Mouse (Mus musculus) liver, postnatal 0 days (tissue): Measurements from ENCODE around the gene Hsf5. TPM values are rescaled to one million over a fixed set of nuclear protein-coding genes. Genes with fewer than 3 reads are reported as not detected.

Source experiments
- ATAC-seq: fragments of 200-750 bp; cut with Nextera tagmentation; 2 replicates; pipeline ENCODE4 v1.8.0; 2017; ENCODE audit warnings: mild to moderate bottlenecking, moderate library complexity
- DNase-seq: peaks from one replicate; pipeline ENCODE4 v3.0.0-alpha.2; 2016
- H3K27ac ChIP-seq: fragments of 300-500 bp; sonication (generic); 2 replicates; pipeline ENCODE4 v1.5.1; 2014; ENCODE audit warnings: antibody characterized with exemption, moderate library complexity, mild to moderate bottlenecking, low read depth
- H3K27me3 ChIP-seq: fragments of 300-500 bp; sonication (generic); 2 replicates; pipeline ENCODE4 v1.6.1; 2014; ENCODE audit warnings: low read length, control low read depth, mixed read lengths; ENCODE audit not compliant: insufficient read depth
- H3K36me3 ChIP-seq: fragments of 300-500 bp; sonication (generic); replicated peaks from 2 replicates; pipeline ENCODE4 v1.6.1; 2014; ENCODE audit warnings: mild to moderate bottlenecking, control low read depth, low read length, moderate library complexity, mixed read lengths; ENCODE audit not compliant: insufficient read depth
- H3K4me1 ChIP-seq: fragments of 300-500 bp; sonication (generic); 2 replicates; pipeline ENCODE4 v1.6.1; 2014; ENCODE audit warnings: antibody characterized with exemption, mild to moderate bottlenecking, control low read depth; ENCODE audit not compliant: insufficient read depth
- H3K4me2 ChIP-seq: fragments of 300-500 bp; sonication (generic); 2 replicates; pipeline ENCODE4 v1.6.1; 2014; ENCODE audit warnings: low read depth, mild to moderate bottlenecking, low read length, moderate library complexity, mixed read lengths
- H3K4me3 ChIP-seq: fragments of 300-500 bp; sonication (generic); 2 replicates; pipeline ENCODE4 v1.5.1; 2014; ENCODE audit warnings: low read depth, low read length
- H3K9ac ChIP-seq: fragments of 300-500 bp; sonication (generic); replicated peaks from 2 replicates; pipeline ENCODE4 v1.6.1; 2014; ENCODE audit warnings: mild to moderate bottlenecking, moderate library complexity
- H3K9me3 ChIP-seq: fragments of 300-500 bp; sonication (generic); 2 replicates; pipeline ENCODE4 v1.6.1; 2016; ENCODE audit warnings: mild to moderate bottlenecking, control low read depth, low read length, mixed read lengths
- CTCF ChIP-seq: sonication (generic); IDR thresholded peaks from 2 replicates; pipeline ENCODE4 v1.5.1; 2016; ENCODE audit warnings: antibody characterized with exemption, low read depth
- EP300 ChIP-seq: IDR thresholded peaks from 2 replicates; pipeline ENCODE4 v1.6.1; 2016; ENCODE audit warnings: antibody characterized with exemption, low read depth, mild to moderate bottlenecking
- WGBS: fragments of 180-500 bp; shearing (Covaris S2); extraction: QIAGEN DNeasy Blood & Tissue Kit; methylation state at CpG from one replicate; pipeline ENCODE4 v1.1.7; 2014; ENCODE audit not compliant: insufficient replicate concordance; 5-methylcytosine and 5-hydroxymethylcytosine counted together
- polyA plus RNA-seq: library from polyadenylated mRNA; unstranded; fragments of >200 nt; fragmentation: Nextera tagmentation; extraction: Ambion mirVana; gene quantifications from 2 replicates; pipeline ENCODE4 v1.2.1, GENCODE M21; 2015

Hsf5 gene
- polyA plus RNA-seq, 1 experiment from 2014 or later, result not detected

- Histone ChIP-seq H3K9me3 (no peaks in the 10 kb centered on the region), H3K27ac (no peak overlapping the region), H3K4me1 (peaks cover 38% of the 10 kb centered on the region), H3K27me3 (no peaks in the 10 kb centered on the region), H3K36me3 (no peaks in the 10 kb centered on the region; the same call in 1 of the 2 replicates), H3K9ac (no peak overlapping the region), H3K4me2 (peak overlapping the region; percentile 92), H3K4me3 (no peak overlapping the region)
- 87% methylated on average over 8 of the region's 8 CpGs for WGBS
- ATAC-seq, result no peak
- TF ChIP-seq EP300 (no peak), CTCF (no peak)
- DNase-seq, result no peak
These were observed 27.4 kb upstream of the Hsf5 start for GRCm38 (mm10) chr11:87589605-87590004.

- no peak for ATAC-seq
- WGBS, result 1% methylated on average over 25 of the region's 25 CpGs
These were observed 26.0 kb upstream of the Hsf5 start for GRCm38 (mm10) chr11:87590841-87591525.

GRCm38 (mm10) chr11:87591526-87592353 is 25.2 kb upstream of the Hsf5 start, which contains the start of gene Mtmr4:
Gene Mtmr4, plus strand, starts transcription at chr11:87592162.
- ATAC-seq (peak; percentile 96), DNase-seq (peak; percentile 98)
- H3K4me1 ChIP-seq, result peaks cover 46% of the 10 kb centered on the region
- peak within 1 kb of the TSS; percentile 92 for H3K4me2 ChIP-seq
- WGBS, result under 1% methylated on average over 48 of the region's 61 CpGs
- peak within 1 kb of the TSS; percentile 82 for H3K4me3 ChIP-seq
- peak within 1 kb of the TSS; percentile 96 for H3K27ac ChIP-seq
- H3K9me3 ChIP-seq, result no peaks in the 10 kb centered on the region
- H3K9ac ChIP-seq, result peak within 1 kb of the TSS; percentile 89
- H3K36me3 ChIP-seq, result no peaks in the 10 kb centered on the region; the same call in 1 of the 2 replicates
- no peaks in the 10 kb centered on the region for H3K27me3 ChIP-seq
- TF ChIP-seq CTCF (no peak; the same call in 1 of the 2 replicates), EP300 (peak; percentile 51; the same call in 1 of the 2 replicates)

More at GRCm38 (mm10) chr11:87590841-87591525, 26.0 kb upstream of the Hsf5 start:
- Histone ChIP-seq H3K27ac (peak overlapping the region; percentile 96), H3K36me3 (no peaks in the 10 kb centered on the region; the same call in 1 of the 2 replicates), H3K4me1 (peaks cover 44% of the 10 kb centered on the region), H3K9me3 (no peaks in the 10 kb centered on the region), H3K27me3 (no peaks in the 10 kb centered on the region), H3K4me2 (peak overlapping the region; percentile 92), H3K9ac (peak overlapping the region; percentile 89), H3K4me3 (peak overlapping the region; percentile 82)
- peak; percentile 49 for DNase-seq
- TF ChIP-seq CTCF (no peak), EP300 (no peak)

- peaks cover 5% of the 10 kb centered on the region for H3K36me3 ChIP-seq
- H3K4me2 ChIP-seq, result peak overlapping the region; percentile 92
- DNase-seq (no peak), ATAC-seq (no peak)
- peak overlapping the region; percentile 95 for H3K27ac ChIP-seq
- H3K4me3 ChIP-seq, result peak overlapping the region; percentile 82
- no peaks in the 10 kb centered on the region for H3K27me3 ChIP-seq
- H3K4me1 ChIP-seq, result peaks cover 46% of the 10 kb centered on the region
- 0 out of 2 replicates have a peak, but pooled peaks have one; percentile 41 for TF ChIP-seq EP300
- peak; percentile 49 for TF ChIP-seq CTCF
- peak overlapping the region; percentile 81 for H3K9ac ChIP-seq
- H3K9me3 ChIP-seq, result no peaks in the 10 kb centered on the region
- WGBS, result under 1% methylated on average over 14 of the region's 15 CpGs
These were observed 24.6 kb upstream of the Hsf5 start for GRCm38 (mm10) chr11:87592354-87592695.

- ATAC-seq (no peak), DNase-seq (peak; percentile 39)
- peaks cover 46% of the 10 kb centered on the region for H3K4me1 ChIP-seq
- peak overlapping the region; percentile 81 for H3K9ac ChIP-seq
- TF ChIP-seq CTCF (no peak), EP300 (no peak)
- H3K4me3 ChIP-seq, result peak overlapping the region; percentile 82
- peak overlapping the region; percentile 95 for H3K27ac ChIP-seq
- H3K36me3 ChIP-seq, result peaks cover 10% of the 10 kb centered on the region
- 24% methylated on average over 13 of the region's 13 CpGs for WGBS
- H3K4me2 ChIP-seq, result peak overlapping the region; percentile 92
- no peaks in the 10 kb centered on the region for H3K27me3 ChIP-seq
- no peaks in the 10 kb centered on the region for H3K9me3 ChIP-seq
These were observed 24.0 kb upstream of the Hsf5 start for GRCm38 (mm10) chr11:87592713-87593598.
